Mouse (Mus musculus) heart, adult 2 months (tissue): Measurements from ENCODE around the gene Msmb.

Experiments
- CTCF ChIP-seq: fragments of 200-600 bp; IDR thresholded peaks from 2 replicates; pipeline ENCODE4 v1.8.1; 2022; ENCODE audit warnings: antibody characterized with exemption, mild to moderate bottlenecking, moderate library complexity
- EP300 ChIP-seq: fragments of 200-500 bp; IDR thresholded peaks from 2 replicates; pipeline ENCODE4 v1.6.1; 2011; ENCODE audit warnings: low read depth, low read length, control low read depth; ENCODE audit not compliant: insufficient read depth
- POLR2A ChIP-seq: fragments of 200-500 bp; IDR thresholded peaks from 2 replicates; pipeline ENCODE4 v1.6.1; 2011; ENCODE audit warnings: mild to moderate bottlenecking, low read depth, low read length, control low read depth; ENCODE audit not compliant: insufficient read depth

DNA sequence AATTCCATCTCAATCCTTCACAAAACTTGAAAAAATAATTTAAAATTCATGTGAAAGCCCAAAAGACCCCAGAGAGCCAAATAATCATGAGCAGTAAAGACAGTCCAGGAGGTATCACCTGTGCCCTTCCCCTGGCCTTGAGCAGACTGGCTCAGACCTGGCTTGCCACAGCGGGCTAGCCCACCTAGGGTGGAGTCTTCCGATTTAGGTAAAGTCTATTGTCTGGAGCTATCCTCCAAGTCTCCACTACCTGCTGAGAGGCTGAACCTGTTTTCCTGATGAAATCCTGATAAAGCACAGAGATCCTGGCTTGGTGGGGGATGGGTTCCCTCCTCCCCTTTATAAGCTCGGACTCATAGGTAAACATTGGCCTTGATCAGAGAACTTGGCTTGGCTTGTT, 17.6 kb upstream of the Msmb start:
- TF ChIP-seq EP300, result no peak
- no peak for TF ChIP-seq CTCF
- no peak for TF ChIP-seq POLR2A
